Mouse (Mus musculus): Measurements from ENCODE around the gene Rab5c. TPM values are rescaled to one million over a fixed set of nuclear protein-coding genes. Genes with fewer than 3 reads are reported as not detected.

Gene Rab5c
- polyA plus RNA-seq, 1 experiment from 2014 or later: 18.4 TPM

- ATAC-seq (ENCODE audit: low FRiP score, low TSS enrichment) (0 out of 2 replicates have a peak, but pooled peaks have one; percentile 2), DNase-seq (ENCODE audit: low spot score) (no peak)
- 36% methylated on average over 7 of the region's 7 CpGs for WGBS
- no peaks in the 10 kb centered on the region for H3K9me3 ChIP-seq (ENCODE audit: control insufficient read depth, low read length)
- H3K27ac ChIP-seq (replicated peaks): no peak overlapping the region
- no peaks in the 10 kb centered on the region for H3K27me3 ChIP-seq (ENCODE audit: control insufficient read depth, insufficient read depth, low read length)
- H3K36me3 ChIP-seq (ENCODE audit: control insufficient read depth, insufficient read depth, low read length): no peaks in the 10 kb centered on the region
- no peak overlapping the region for H3K9ac ChIP-seq (ENCODE audit: low read length)
- H3K4me3 ChIP-seq (ENCODE audit: low read depth, low read length): no peak overlapping the region
- H3K4me2 ChIP-seq (replicated peaks; ENCODE audit: low read depth): no peak overlapping the region
- H3K4me1 ChIP-seq (replicated peaks; ENCODE audit: control insufficient read depth, insufficient read depth): no peaks in the 10 kb centered on the region
- TF ChIP-seq CTCF (IDR thresholded peaks at IDR 0.05; ENCODE audit: low read depth) (no peak), EP300 (optimal IDR thresholded peaks at IDR 0.05) (no peak)
These were observed 60.2 kb downstream of the Rab5c start for GRCm38 (mm10) chr11:100677810-100678209.

- peak; percentile 61 for ATAC-seq (ENCODE audit: low FRiP score, low TSS enrichment)
- DNase-seq (ENCODE audit: low spot score): peak; percentile 42
These were observed 64.8 kb downstream of the Rab5c start for GRCm38 (mm10) chr11:100673169-100673568.

GRCm38 (mm10) chr11:100671956-100672355 is 66.1 kb downstream of the Rab5c start:
- Histone ChIP-seq H3K9me3 (ENCODE audit: control insufficient read depth, low read length) (no peaks in the 10 kb centered on the region), H3K4me2 (replicated peaks; ENCODE audit: low read depth) (no peak overlapping the region), H3K9ac (ENCODE audit: low read length) (no peak overlapping the region), H3K4me3 (ENCODE audit: low read depth, low read length) (no peak overlapping the region), H3K4me1 (replicated peaks; ENCODE audit: control insufficient read depth, insufficient read depth) (no peaks in the 10 kb centered on the region), H3K27ac (replicated peaks) (no peak overlapping the region), H3K36me3 (ENCODE audit: control insufficient read depth, insufficient read depth, low read length) (no peaks in the 10 kb centered on the region), H3K27me3 (ENCODE audit: control insufficient read depth, insufficient read depth, low read length) (no peaks in the 10 kb centered on the region)
- no peak for TF ChIP-seq EP300 (optimal IDR thresholded peaks at IDR 0.05)
- TF ChIP-seq CTCF (IDR thresholded peaks at IDR 0.05; ENCODE audit: low read depth): no peak
- no peak for DNase-seq (ENCODE audit: low spot score)
- no peak for ATAC-seq (ENCODE audit: low FRiP score, low TSS enrichment)
- WGBS: 55% methylated on average over 2 of the region's 2 CpGs

More at GRCm38 (mm10) chr11:100673169-100673568, 64.8 kb downstream of the Rab5c start:
- peak overlapping the region; percentile 47 for H3K9ac ChIP-seq (ENCODE audit: low read length)
- no peaks in the 10 kb centered on the region for H3K9me3 ChIP-seq (ENCODE audit: control insufficient read depth, low read length)
- H3K36me3 ChIP-seq (ENCODE audit: control insufficient read depth, insufficient read depth, low read length): no peaks in the 10 kb centered on the region
- TF ChIP-seq CTCF (IDR thresholded peaks at IDR 0.05; ENCODE audit: low read depth) (no peak), EP300 (optimal IDR thresholded peaks at IDR 0.05) (no peak)
- H3K27ac ChIP-seq (replicated peaks): no peak overlapping the region
- 4% methylated on average over 23 of the region's 23 CpGs for WGBS
- H3K4me1 ChIP-seq (replicated peaks; ENCODE audit: control insufficient read depth, insufficient read depth): no peaks in the 10 kb centered on the region
- no peaks in the 10 kb centered on the region for H3K27me3 ChIP-seq (ENCODE audit: control insufficient read depth, insufficient read depth, low read length)
- peak overlapping the region; percentile 17 for H3K4me3 ChIP-seq (ENCODE audit: low read depth, low read length)
- peak overlapping the region; percentile 31 for H3K4me2 ChIP-seq (replicated peaks; ENCODE audit: low read depth)

DNA sequence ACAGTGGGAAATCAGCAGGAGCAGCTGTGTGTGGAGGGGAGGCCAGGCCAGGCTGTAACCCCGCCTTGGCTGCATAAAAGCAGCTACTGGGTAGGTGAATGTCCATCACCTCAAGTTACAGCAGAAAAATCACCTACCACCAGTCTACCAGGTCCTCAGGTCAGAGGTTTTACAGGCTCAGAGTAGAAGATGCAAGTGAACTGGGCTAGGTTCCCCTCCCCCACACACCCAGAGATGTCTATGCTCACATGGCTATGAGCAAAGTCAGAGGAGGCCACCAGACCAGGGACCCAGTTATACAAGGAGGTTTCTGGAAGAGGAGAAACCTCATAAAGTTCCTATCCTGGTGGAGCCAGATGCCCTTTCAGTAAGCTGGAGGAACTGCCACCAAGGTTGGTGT is 67.0 kb downstream of the Rab5c start:
- ATAC-seq (ENCODE audit: low FRiP score, low TSS enrichment) (no peak), DNase-seq (ENCODE audit: low spot score) (no peak)
- Histone ChIP-seq H3K27me3 (ENCODE audit: control insufficient read depth, insufficient read depth, low read length) (no peaks in the 10 kb centered on the region), H3K9me3 (ENCODE audit: control insufficient read depth, low read length) (no peaks in the 10 kb centered on the region), H3K4me3 (ENCODE audit: low read depth, low read length) (no peak overlapping the region), H3K36me3 (ENCODE audit: control insufficient read depth, insufficient read depth, low read length) (no peaks in the 10 kb centered on the region), H3K4me1 (replicated peaks; ENCODE audit: control insufficient read depth, insufficient read depth) (no peaks in the 10 kb centered on the region), H3K9ac (ENCODE audit: low read length) (no peak overlapping the region), H3K27ac (replicated peaks) (no peak overlapping the region), H3K4me2 (replicated peaks; ENCODE audit: low read depth) (no peak overlapping the region)
- TF ChIP-seq CTCF (IDR thresholded peaks at IDR 0.05; ENCODE audit: low read depth) (no peak), EP300 (optimal IDR thresholded peaks at IDR 0.05) (no peak)
- WGBS: 78% methylated on average over 1 of the region's 1 CpGs

Other genes starting within 250 kb of the Rab5c start
- 70.3 and 70.6 TPM in 2 replicates for gene Acly, start 210.2 kb downstream of the Rab5c start, polyA plus RNA-seq (2015; fragmentation: Nextera tagmentation; extraction: Ambion mirVana)
- 0.17 and 0.33 TPM in 2 replicates for gene Ttc25, start 192.6 kb downstream of the Rab5c start, polyA plus RNA-seq (2015; fragmentation: Nextera tagmentation; extraction: Ambion mirVana)
- gene Cnp, start 163.3 kb downstream of the Rab5c start, polyA plus RNA-seq (2015; fragmentation: Nextera tagmentation; extraction: Ambion mirVana): 23.5 and 25.7 TPM in 2 replicates
- gene Nkiras2, start 119.0 kb downstream of the Rab5c start, polyA plus RNA-seq (2015; fragmentation: Nextera tagmentation; extraction: Ambion mirVana): 59.0 and 63.1 TPM in 2 replicates
- gene Dnajc7, start 118.0 kb downstream of the Rab5c start, polyA plus RNA-seq (2015; fragmentation: Nextera tagmentation; extraction: Ambion mirVana): 91.9 and 96.1 TPM in 2 replicates
- 0.18 and 0.34 TPM in 2 replicates for gene Zfp385c, start 45.8 kb downstream of the Rab5c start, polyA plus RNA-seq (2015; fragmentation: Nextera tagmentation; extraction: Ambion mirVana)
- 2.6 and 2.9 TPM in 2 replicates for gene Dhx58, start 33.9 kb downstream of the Rab5c start, polyA plus RNA-seq (2015; fragmentation: Nextera tagmentation; extraction: Ambion mirVana)
- gene Kat2a, start 25.8 kb downstream of the Rab5c start, polyA plus RNA-seq (2015; fragmentation: Nextera tagmentation; extraction: Ambion mirVana): 24.6 and 27.2 TPM in 2 replicates
- 0.13 and 0.22 TPM in 2 replicates for gene Hspb9, start 24.4 kb downstream of the Rab5c start, polyA plus RNA-seq (2015; fragmentation: Nextera tagmentation; extraction: Ambion mirVana)
- gene Kcnh4, start 21.7 kb upstream of the Rab5c start, polyA plus RNA-seq (2015; fragmentation: Nextera tagmentation; extraction: Ambion mirVana): 0.06 TPM in 2 replicates
- gene Hcrt, start 24.7 kb upstream of the Rab5c start, polyA plus RNA-seq (2015; fragmentation: Nextera tagmentation; extraction: Ambion mirVana): not detected in 2 replicates
- 3.6 and 3.9 TPM in 2 replicates for gene Ghdc, start 32.7 kb upstream of the Rab5c start, polyA plus RNA-seq (2015; fragmentation: Nextera tagmentation; extraction: Ambion mirVana)
- gene Stat5b, start 112.5 kb upstream of the Rab5c start, polyA plus RNA-seq (2015; fragmentation: Nextera tagmentation; extraction: Ambion mirVana): 16.1 and 17.3 TPM in 2 replicates
- gene Stat5a, start 121.1 kb upstream of the Rab5c start, polyA plus RNA-seq (2015; fragmentation: Nextera tagmentation; extraction: Ambion mirVana): 13.0 and 13.5 TPM in 2 replicates
- 47.7 and 55.1 TPM in 2 replicates for gene Stat3, start 201.3 kb upstream of the Rab5c start, polyA plus RNA-seq (2015; fragmentation: Nextera tagmentation; extraction: Ambion mirVana)
- gene Cavin1, start 232.7 kb upstream of the Rab5c start, polyA plus RNA-seq (2015; fragmentation: Nextera tagmentation; extraction: Ambion mirVana): 313 and 331 TPM in 2 replicates